Mouse (Mus musculus): ENCODE data around the gene Nmur1.
"Not testable (repeated sequence)": the region's sequence is repeated elsewhere in the genome, so short reads cannot be mapped to it uniquely, and the experiment has no call there.

The Nmur1 gene

DNA sequence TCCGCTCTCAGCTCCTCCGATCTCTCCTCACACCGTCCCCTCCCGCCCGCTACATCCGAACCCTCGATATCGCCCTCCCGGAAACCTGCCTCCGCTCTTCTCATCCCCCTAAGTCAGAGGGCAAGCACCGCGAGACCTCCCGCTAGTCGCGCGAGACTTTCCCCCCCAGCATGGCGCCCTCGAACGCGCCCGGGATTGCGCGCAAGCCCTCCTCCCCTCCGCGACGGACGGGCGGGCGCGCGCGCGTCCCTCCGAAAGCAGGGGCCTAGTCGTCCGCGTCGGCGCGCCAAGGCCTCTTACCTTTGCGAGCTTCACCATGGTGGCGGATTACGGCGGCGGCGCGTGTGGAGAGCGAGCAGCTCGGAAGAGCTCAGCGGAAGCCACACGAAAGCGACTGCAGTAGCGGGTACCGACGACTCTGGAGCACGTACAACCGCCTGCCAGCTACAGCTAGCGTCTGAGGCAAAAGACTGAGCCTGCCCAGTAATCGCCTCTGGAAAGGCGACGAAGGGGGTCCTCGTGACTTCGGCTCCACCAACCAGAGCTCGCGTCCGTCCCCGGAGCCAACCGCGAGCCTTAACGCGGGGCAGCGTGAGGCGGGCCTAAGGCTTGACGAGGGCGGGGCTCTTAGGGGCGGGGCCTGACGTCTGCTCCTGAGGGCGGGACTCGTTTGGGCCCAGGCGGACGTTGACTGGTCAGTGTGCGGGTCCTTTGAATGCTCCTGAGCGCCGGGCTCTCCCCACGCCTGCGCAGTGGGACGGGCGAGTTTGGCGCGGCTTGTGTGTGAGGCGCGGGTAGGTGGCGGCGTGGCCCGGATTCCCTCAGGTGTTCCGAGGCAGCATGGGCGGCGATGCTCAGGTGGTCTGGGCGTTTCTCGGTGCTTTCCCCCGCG lies 66.9 kb downstream of the Nmur1 start, which contains the start of gene Ncl:
Gene Ncl (minus strand): TSS at position 495 of the 892 bp plus-strand sequence.
- peak; percentile 92 for DNase-seq (ENCODE audit: low spot score)

- no peak for DNase-seq (ENCODE audit: low spot score)
Observed at GRCm38 (mm10) chr1:86358229-86358905, 67.7 kb downstream of the Nmur1 start.

DNA sequence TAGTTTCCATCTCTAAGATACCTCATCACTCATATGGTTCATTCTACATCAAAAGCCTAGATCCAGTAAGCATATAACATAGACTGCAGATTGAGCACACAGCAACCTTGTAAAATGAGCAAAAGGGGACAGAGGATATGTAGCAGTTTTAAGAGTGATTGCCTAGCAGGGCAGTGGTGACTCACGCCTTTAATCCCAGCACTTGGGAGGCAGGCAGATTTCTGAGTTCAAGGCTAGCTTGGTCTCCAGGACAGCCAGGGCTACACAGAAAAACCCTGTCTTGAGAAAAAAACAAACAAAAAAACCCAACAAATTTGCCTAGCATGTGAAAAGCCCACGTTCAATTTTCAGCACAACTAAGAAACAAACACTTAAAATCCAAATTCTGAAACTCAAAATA lies 71.8 kb downstream of the Nmur1 start:
- no peak for DNase-seq (ENCODE audit: low spot score)

GRCm38 (mm10) chr1:86350576-86350975 lies 75.5 kb downstream of the Nmur1 start:
- DNase-seq (ENCODE audit: low spot score) = no peak

DNA sequence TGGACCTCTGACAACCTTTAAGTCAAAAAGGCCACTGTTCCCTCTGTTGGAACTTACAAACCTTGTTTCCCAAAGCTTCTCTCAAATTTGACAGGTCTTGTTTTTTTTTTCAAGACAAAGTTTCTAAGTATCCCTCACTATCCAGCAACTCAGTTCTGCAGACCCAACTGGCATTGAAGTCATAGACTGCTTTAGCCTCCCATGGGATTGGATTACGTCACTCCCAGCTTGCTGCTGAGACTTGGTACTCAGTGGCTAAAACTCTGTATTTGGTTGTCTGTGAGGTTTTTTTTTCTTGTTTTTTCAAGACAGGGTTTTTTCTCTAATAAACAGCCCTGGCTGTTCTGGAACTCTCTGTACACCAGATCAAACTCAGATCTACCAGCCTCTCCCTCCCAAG lies 76.3 kb downstream of the Nmur1 start:
- no peak for DNase-seq (ENCODE audit: low spot score)

DNA sequence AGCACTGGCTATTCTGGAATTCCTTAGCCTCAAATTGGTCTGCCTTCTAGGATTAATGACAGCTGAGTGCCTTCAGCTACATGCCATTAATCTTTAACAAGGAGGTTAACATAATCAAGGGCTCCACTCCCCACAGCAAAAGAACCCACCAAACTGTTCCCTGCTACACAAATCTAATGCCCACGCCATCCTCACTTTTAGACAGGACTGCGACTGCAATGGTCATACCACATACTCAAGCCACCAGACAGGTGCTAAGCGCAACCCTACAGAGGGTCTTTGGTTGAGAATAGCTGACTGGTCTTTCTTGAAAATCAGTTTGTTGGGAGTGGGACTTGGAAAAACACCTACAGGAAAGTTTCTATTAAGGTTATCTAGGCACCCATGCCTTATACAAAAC lies 76.8 kb downstream of the Nmur1 start:
- DNase-seq (ENCODE audit: low spot score) = no peak

DNA sequence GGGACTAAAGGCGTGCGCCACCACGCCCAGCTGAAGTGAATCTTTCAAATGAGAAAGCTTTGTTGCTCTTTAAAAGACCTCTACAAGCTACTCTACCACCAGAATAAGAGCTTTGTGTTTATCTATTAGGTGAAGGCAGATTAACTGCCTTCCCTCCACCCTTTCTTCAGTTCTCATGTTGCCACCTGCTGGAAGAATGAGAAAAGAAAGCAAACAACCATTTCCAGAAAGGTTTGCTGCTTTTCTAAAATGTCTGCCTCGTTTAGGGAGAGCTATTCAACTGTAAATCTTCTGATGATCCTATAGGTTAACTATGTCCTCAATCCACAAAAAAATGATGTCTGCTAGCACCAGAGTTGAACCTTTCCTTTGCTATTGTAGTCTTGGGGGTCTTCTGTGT lies 77.2 kb downstream of the Nmur1 start:
- no peak for DNase-seq (ENCODE audit: low spot score)

DNA sequence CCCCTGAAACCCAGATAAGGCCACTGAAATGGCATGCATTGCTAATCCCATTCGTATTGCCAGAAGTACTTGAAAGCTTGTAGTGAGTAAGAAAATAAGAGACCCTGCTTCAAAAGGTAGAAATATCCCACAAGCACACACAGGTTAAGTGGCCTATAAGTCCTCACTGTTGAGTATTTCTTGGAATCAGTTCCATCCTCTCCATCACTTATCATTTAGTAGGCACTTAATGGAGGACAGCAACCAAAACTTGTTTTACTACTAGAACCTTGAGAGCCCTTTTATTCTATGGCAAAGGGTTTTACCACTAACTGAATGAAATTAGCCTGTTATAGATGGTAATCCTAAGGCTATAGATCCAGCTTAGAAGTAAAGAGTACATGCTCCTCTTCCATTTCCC lies 77.9 kb downstream of the Nmur1 start:
- no peak for DNase-seq (ENCODE audit: low spot score)

GRCm38 (mm10) chr1:86347716-86348045 lies 78.3 kb downstream of the Nmur1 start:
- no peak for DNase-seq (ENCODE audit: low spot score)

- DNase-seq (ENCODE audit: low spot score) = no peak
Observed at GRCm38 (mm10) chr1:86346851-86347715, 78.9 kb downstream of the Nmur1 start.

- no peak for DNase-seq (ENCODE audit: low spot score)
Observed at GRCm38 (mm10) chr1:86345956-86346355, 80.1 kb downstream of the Nmur1 start.

DNA sequence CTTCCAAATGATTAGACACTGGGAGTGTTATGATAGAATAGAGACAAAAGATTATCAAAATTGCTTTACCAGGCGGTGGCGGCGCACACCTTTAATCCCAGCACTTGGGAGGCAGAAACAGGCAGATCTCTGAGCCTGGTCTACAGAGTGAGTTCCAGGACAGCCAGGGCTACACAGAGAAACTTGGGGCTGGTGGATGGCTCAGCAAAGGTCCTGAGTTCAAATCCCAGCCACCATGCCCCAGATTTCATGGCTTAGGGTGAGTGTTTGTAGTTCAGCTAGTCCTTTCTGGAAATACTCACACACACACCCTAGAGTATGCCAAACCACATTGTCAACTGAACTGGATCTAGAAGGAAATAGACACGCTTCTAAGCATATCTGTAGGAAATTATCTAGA lies 81.0 kb downstream of the Nmur1 start:
- no peak for DNase-seq (ENCODE audit: low spot score)

- no peak for DNase-seq (ENCODE audit: low spot score)
Observed at GRCm38 (mm10) chr1:86343969-86344861, 81.8 kb downstream of the Nmur1 start.

GRCm38 (mm10) chr1:86343087-86343645 lies 82.9 kb downstream of the Nmur1 start:
- no peak for DNase-seq (ENCODE audit: low spot score)

DNA sequence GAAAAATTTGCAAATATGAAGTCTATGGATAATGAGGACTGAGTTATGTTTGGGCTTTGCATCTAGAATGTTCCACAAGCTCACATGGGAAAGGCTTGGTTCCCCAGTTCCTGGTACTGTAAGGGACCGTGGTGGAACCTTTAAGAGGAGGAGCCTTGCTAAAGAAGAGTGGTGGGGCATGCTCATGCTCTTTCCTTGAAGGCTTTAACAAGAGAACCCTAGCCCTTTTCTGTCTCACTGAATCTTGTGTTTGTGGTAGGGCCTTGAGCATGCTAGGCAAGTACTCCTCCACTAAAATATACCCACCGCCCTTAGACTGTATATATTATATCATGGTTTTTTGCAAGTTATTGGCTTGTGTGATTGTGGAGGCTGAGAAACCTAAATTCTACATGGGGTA lies 83.7 kb downstream of the Nmur1 start:
- no peak for DNase-seq (ENCODE audit: low spot score)

DNA sequence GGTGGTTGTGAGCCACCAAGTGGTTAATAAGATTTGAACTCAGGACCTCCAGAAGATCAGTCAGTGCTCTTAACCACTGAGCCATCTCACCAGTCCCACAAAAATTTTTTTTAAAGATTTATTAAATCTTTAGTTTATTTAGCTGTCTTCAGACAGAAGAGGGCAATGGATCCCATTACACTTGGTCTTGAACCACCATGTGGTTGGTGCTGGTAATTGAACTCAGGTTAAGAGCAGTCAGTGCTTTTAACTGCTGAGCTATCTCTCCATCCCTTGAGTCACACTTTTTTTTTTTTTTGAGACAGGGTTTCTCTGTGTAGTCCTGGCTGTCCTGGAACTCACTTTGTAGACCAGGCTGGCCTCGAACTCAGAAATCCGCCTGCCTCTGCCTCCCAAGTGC lies 84.9 kb downstream of the Nmur1 start:
- not testable (repeated sequence) for DNase-seq (ENCODE audit: low spot score)

GRCm38 (mm10) chr1:86339156-86339812 lies 86.7 kb downstream of the Nmur1 start:
- peak; percentile 75 for DNase-seq (ENCODE audit: low spot score)

GRCm38 (mm10) chr1:86336330-86336729 lies 89.7 kb downstream of the Nmur1 start:
- DNase-seq (ENCODE audit: low spot score) = no peak

Measured in ovary, postnatal 14 days (tissue).